Mouse (Mus musculus): Measurements from ENCODE around the gene Stn1. TPM values are rescaled to one million over a fixed set of nuclear protein-coding genes. Genes with fewer than 3 reads are reported as not detected.
"Not testable (repeated sequence)": the region's sequence is repeated elsewhere in the genome, so short reads cannot be mapped to it uniquely, and the experiment has no call there.

Gene Stn1
- 10.1 and 10.7 TPM in 2 replicates for polyA plus RNA-seq (2012; rRNA removed)

DNA sequence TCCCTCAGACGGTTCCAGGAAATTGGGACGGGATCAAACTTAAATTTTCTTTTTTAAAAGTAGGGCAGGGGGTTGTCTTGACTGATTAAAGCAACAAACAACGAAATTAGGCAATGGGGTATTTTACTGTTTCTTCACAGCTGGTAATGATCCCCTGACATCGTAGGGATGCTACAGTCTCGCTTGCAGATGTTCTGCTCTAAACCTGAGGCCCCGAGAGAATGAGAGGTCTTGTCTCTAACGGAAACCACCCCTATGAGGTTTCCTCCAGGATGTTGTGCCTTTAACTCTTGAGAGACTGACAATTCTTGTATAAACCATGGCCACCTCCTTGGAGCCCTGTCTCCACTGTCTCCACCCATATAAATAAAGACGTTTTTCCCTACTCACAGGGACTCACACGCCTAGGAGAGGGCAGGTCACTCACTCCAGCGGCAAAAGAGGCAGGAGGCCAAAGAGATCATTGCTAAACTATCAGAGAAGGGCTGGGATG, at the start of gene Stn1:
Stn1 (minus strand) TSS at position 208 of the 493 bp plus-strand sequence.
- no peak within 1 kb of the TSS for H3K27ac ChIP-seq (ENCODE audit: insufficient read depth, low read length)
- TF ChIP-seq POLR2A (IDR thresholded peaks at IDR 0.05; ENCODE audit: borderline replicate concordance, insufficient read depth, low read length) (no peak), CTCF (IDR thresholded peaks at IDR 0.05; ENCODE audit: borderline replicate concordance, insufficient read depth, low read depth, low read length) (no peak)
- no peaks in the 10 kb centered on the region for H3K4me1 ChIP-seq (ENCODE audit: control insufficient read depth, insufficient read depth, low read length)
- H3K27me3 ChIP-seq (ENCODE audit: control insufficient read depth, insufficient read depth, low read length) = no peaks in the 10 kb centered on the region
- H3K4me3 ChIP-seq (replicated peaks; ENCODE audit: insufficient read depth, low read depth, low read length) = peak within 1 kb of the TSS; percentile 72
- DNase-seq = no peak
- 9% methylated on average over 10 of the region's 10 CpGs for WGBS

GRCm38 (mm10) chr19:47587009-47587408, 49.7 kb upstream of the Stn1 start:
- WGBS = 97% methylated on average over 1 of the region's 1 CpGs
- DNase-seq = no peak
- H3K27ac ChIP-seq (ENCODE audit: insufficient read depth, low read length) = no peak overlapping the region
- no peaks in the 10 kb centered on the region; the same call in 1 of the 2 replicates for H3K4me1 ChIP-seq (ENCODE audit: control insufficient read depth, insufficient read depth, low read length)
- no peak overlapping the region for H3K4me3 ChIP-seq (replicated peaks; ENCODE audit: insufficient read depth, low read depth, low read length)
- no peaks in the 10 kb centered on the region for H3K27me3 ChIP-seq (ENCODE audit: control insufficient read depth, insufficient read depth, low read length)
- TF ChIP-seq CTCF (IDR thresholded peaks at IDR 0.05; ENCODE audit: borderline replicate concordance, insufficient read depth, low read depth, low read length) = no peak
- TF ChIP-seq POLR2A (IDR thresholded peaks at IDR 0.05; ENCODE audit: borderline replicate concordance, insufficient read depth, low read length) = no peak

GRCm38 (mm10) chr19:47585772-47586171, 48.5 kb upstream of the Stn1 start:
- TF ChIP-seq CTCF (IDR thresholded peaks at IDR 0.05; ENCODE audit: borderline replicate concordance, insufficient read depth, low read depth, low read length) (no peak), POLR2A (IDR thresholded peaks at IDR 0.05; ENCODE audit: borderline replicate concordance, insufficient read depth, low read length) (no peak)
- no peak for DNase-seq

DNA sequence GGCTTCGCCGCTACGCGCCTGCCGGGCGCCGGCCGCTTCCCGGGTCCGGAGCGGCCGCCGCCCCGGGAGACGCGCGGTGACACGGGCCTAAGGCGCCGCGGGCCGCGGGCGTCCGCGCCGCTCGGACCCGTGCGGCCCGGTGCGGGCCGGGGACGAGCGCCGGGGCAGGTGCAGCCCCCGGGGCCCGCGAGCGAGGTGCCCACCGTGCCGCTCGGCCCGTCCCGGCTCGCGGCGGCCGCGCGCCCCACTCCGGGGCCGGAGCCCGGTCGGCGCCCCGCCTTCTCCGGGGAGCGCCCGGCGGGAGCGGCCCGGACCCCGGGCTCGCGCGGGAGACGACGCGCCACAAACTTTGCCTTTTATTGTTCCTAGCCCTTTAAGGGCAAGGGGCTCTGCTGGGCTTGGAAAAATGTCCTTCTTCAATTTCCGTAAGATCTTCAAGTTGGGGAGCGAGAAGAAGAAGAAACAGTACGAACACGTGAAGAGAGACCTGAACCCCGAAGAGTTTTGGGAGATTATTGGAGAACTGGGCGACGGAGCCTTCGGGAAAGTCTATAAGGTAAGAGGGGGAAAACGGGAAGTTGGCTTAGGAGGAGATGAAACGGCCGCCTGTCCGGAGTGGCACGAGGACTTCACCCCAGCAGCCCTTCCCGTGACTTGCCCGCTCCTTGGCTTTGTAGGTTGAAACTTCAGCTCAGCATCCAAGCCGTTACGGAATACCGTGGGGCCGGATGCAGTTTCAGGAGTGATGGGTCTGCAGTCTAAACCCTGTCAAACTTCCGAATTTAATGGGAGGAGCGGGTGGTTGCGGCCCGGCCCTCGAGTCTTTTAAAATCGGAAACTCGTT, 42.7 kb upstream of the Stn1 start:
- H3K4me3 ChIP-seq (replicated peaks; ENCODE audit: insufficient read depth, low read depth, low read length) = peak overlapping the region; percentile 90
- WGBS = under 1% methylated on average over 96 of the region's 96 CpGs
- TF ChIP-seq CTCF (IDR thresholded peaks at IDR 0.05; ENCODE audit: borderline replicate concordance, insufficient read depth, low read depth, low read length) = no peak
- TF ChIP-seq POLR2A (IDR thresholded peaks at IDR 0.05; ENCODE audit: borderline replicate concordance, insufficient read depth, low read length) = no peak
- DNase-seq = peak; percentile 31 to 48
- peak overlapping the region; percentile 67; the same call in 1 of the 2 replicates for H3K27ac ChIP-seq (ENCODE audit: insufficient read depth, low read length)
- H3K27me3 ChIP-seq (ENCODE audit: control insufficient read depth, insufficient read depth, low read length) = no peaks in the 10 kb centered on the region
- H3K4me1 ChIP-seq (ENCODE audit: control insufficient read depth, insufficient read depth, low read length) = no peaks in the 10 kb centered on the region; the same call in 1 of the 2 replicates

More at GRCm38 (mm10) chr19:47585772-47586171, 48.5 kb upstream of the Stn1 start:
- H3K27ac ChIP-seq (ENCODE audit: insufficient read depth, low read length) = no peak overlapping the region
- no peak overlapping the region for H3K4me3 ChIP-seq (replicated peaks; ENCODE audit: insufficient read depth, low read depth, low read length)
- no peaks in the 10 kb centered on the region for H3K27me3 ChIP-seq (ENCODE audit: control insufficient read depth, insufficient read depth, low read length)
- WGBS = 98% methylated on average over 1 of the region's 1 CpGs
- H3K4me1 ChIP-seq (ENCODE audit: control insufficient read depth, insufficient read depth, low read length) = no peaks in the 10 kb centered on the region; the same call in 1 of the 2 replicates

DNA sequence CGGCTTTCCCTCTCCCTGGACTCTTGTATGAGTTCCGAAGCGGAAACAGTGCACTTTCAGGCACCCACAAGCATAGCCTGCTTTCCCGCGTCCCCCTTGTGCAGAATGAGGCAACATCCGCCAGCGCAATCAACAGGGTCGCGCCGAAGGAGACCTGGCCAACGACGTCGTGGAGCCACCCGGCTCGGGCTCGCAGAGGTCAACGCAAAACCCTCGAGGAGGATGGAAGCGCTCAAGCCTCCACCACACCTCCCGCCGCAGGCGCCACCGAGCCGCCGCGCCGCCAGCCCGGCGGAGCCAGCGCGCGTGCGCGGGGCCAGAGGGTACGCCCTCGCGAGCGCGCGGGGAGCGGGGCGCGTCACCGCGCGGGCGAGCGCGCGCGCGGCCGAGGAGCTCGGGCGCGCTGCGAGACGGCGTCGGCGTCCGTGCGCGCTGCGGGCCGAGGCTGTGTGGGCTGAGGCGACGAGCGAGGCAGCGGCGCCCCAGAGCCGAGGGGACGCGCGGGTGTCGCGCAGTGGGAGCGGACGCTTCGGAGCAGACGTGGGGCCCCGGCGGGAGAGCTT, 42.0 kb upstream of the Stn1 start, which contains the start of gene Slk:
Slk (plus strand) TSS at position 454 of the 563 bp plus-strand sequence.
- WGBS = under 1% methylated on average over 83 of the region's 83 CpGs
- Histone ChIP-seq H3K4me1 (ENCODE audit: control insufficient read depth, insufficient read depth, low read length) (no peaks in the 10 kb centered on the region; the same call in 1 of the 2 replicates), H3K27ac (ENCODE audit: insufficient read depth, low read length) (peak within 1 kb of the TSS; percentile 67), H3K4me3 (replicated peaks; ENCODE audit: insufficient read depth, low read depth, low read length) (peak within 1 kb of the TSS; percentile 90), H3K27me3 (ENCODE audit: control insufficient read depth, insufficient read depth, low read length) (no peaks in the 10 kb centered on the region)
- peak; percentile 83 for TF ChIP-seq POLR2A (IDR thresholded peaks at IDR 0.05; ENCODE audit: borderline replicate concordance, insufficient read depth, low read length)
- no peak for TF ChIP-seq CTCF (IDR thresholded peaks at IDR 0.05; ENCODE audit: borderline replicate concordance, insufficient read depth, low read depth, low read length)
- DNase-seq = peak; percentile 83 to 88

DNA sequence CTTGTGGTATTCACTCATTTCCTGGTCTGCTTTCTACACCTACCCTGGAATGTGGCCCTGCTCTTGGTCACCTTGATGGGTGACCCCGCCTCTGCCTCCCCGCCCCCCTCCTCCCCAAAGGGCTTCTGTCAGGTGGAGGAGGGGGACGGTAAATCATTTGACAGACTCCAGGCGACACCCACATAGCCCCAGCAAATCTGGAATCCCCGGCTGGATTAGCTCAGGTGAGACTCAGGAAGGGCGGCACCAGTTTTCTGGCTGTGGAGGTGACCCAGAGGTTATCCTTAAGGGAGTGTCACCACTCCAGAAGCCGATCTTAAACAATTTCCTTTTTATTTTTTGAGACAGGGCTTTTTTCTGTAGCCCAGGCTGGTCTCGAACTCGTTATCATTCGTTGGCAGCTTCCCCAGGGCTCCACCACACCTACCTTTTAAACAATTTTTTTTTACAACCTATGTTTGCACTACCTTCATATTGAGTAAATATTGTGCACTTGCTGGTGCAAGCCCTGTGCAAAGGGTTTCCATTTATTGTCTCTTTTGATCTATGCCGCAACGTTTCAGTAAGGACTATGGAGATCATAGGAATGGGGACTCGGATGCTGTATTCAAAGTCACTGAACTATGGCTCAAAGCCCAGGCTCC, 41.4 kb upstream of the Stn1 start:
- Histone ChIP-seq H3K4me1 (ENCODE audit: control insufficient read depth, insufficient read depth, low read length) (no peaks in the 10 kb centered on the region; the same call in 1 of the 2 replicates), H3K27ac (ENCODE audit: insufficient read depth, low read length) (peak overlapping the region; percentile 27; the same call in 1 of the 2 replicates), H3K4me3 (replicated peaks; ENCODE audit: insufficient read depth, low read depth, low read length) (peak overlapping the region; percentile 76), H3K27me3 (ENCODE audit: control insufficient read depth, insufficient read depth, low read length) (no peaks in the 10 kb centered on the region)
- peak in 1 of 2 experiments; percentile 28 for DNase-seq
- TF ChIP-seq CTCF (IDR thresholded peaks at IDR 0.05; ENCODE audit: borderline replicate concordance, insufficient read depth, low read depth, low read length) = no peak
- TF ChIP-seq POLR2A (IDR thresholded peaks at IDR 0.05; ENCODE audit: borderline replicate concordance, insufficient read depth, low read length) = no peak
- 28% methylated on average over 13 of the region's 13 CpGs for WGBS

DNA sequence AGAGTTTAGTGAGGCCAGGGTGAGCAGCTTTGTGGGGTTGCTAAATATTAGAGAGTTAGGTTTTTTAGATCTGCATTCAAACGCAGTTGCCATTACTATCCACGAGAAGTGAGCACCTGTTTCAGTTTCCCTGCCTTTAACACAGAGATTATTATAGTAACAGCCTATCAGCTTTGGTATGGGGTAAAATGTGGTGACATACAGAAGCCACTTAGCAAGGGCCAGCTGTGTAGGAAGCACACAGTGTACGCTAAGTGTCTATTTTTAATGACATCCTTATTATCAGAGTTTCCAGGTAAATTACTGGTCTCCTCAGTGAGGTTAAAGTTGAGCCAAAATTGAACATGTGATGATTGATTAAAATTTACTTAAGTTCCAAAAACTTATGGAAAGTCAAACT, 36.4 kb upstream of the Stn1 start:
- no peak for DNase-seq
- H3K4me3 ChIP-seq (replicated peaks; ENCODE audit: insufficient read depth, low read depth, low read length) = no peak overlapping the region
- no peak overlapping the region for H3K27ac ChIP-seq (ENCODE audit: insufficient read depth, low read length)
- no peaks in the 10 kb centered on the region for H3K27me3 ChIP-seq (ENCODE audit: control insufficient read depth, insufficient read depth, low read length)
- H3K4me1 ChIP-seq (ENCODE audit: control insufficient read depth, insufficient read depth, low read length) = no peaks in the 10 kb centered on the region
- 87% methylated on average over 3 of the region's 3 CpGs for WGBS
- no peak for TF ChIP-seq POLR2A (IDR thresholded peaks at IDR 0.05; ENCODE audit: borderline replicate concordance, insufficient read depth, low read length)
- no peak for TF ChIP-seq CTCF (IDR thresholded peaks at IDR 0.05; ENCODE audit: borderline replicate concordance, insufficient read depth, low read depth, low read length)

- WGBS = 72% methylated on average over 4 of the region's 4 CpGs
- not testable (repeated sequence) for H3K4me1 ChIP-seq (ENCODE audit: control insufficient read depth, insufficient read depth, low read length); H3K27ac ChIP-seq (ENCODE audit: insufficient read depth, low read length); H3K27me3 ChIP-seq (ENCODE audit: control insufficient read depth, insufficient read depth, low read length); DNase-seq; H3K4me3 ChIP-seq (replicated peaks; ENCODE audit: insufficient read depth, low read depth, low read length)
Observed at GRCm38 (mm10) chr19:47571981-47572380, 34.7 kb upstream of the Stn1 start.
